Mouse (Mus musculus) lung, postnatal 0 days (tissue): ENCODE results near the gene Mis18bp1.

ENCODE experiments used
- CTCF ChIP-seq: IDR thresholded peaks from 2 replicates; pipeline ENCODE4 v1.5.1; 2016; ENCODE audit warnings: antibody characterized with exemption, mild to moderate bottlenecking
- EP300 ChIP-seq: IDR thresholded peaks from 2 replicates; pipeline ENCODE4 v1.6.1; 2016; ENCODE audit warnings: antibody characterized with exemption, mild to moderate bottlenecking, control low read depth

DNA sequence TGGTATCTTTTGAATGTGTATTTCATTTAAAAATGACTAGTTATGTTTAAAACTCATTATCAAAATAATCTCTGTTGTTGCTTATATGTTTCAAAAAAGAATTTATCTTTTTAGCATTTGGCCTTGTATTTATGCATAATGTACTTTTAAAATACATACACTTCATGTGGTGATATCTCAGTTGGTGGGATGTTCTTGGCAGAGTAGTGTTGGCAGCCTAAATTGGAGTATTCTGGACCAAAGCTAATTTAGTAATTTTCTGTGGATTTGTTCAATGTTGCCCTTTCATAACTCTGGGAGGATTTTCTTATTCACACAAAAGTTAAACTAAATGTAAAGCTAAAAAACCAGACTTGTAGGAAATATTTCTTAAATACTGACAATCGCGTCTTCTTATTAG, 29.4 kb upstream of the Mis18bp1 start:
- TF ChIP-seq CTCF, result no peak
- TF ChIP-seq EP300, result no peak
